Mouse (Mus musculus): Measurements from ENCODE around the gene Spon1.

Spon1 gene

GRCm38 (mm10) chr7:114090231-114090630 lies 324.4 kb downstream of the Spon1 start:
- no peak for DNase-seq (ENCODE audit: low spot score)

- no peak for DNase-seq (ENCODE audit: low spot score)
Observed at GRCm38 (mm10) chr7:114090892-114091545, 325.2 kb downstream of the Spon1 start.

Data from adipocyte (in vitro differentiated cells).